Mouse (Mus musculus) heart, embryonic 12.5 days (tissue): ENCODE measurements around the gene Tmsb10. TPM values are rescaled to one million over a fixed set of nuclear protein-coding genes. Genes with fewer than 3 reads are reported as not detected.

Source experiments
- ATAC-seq: fragments of 200-750 bp; cut with Nextera tagmentation; 2 replicates; pipeline ENCODE4 v1.8.0; 2017; ENCODE audit warnings: moderate TSS enrichment, moderate library complexity; ENCODE audit not compliant: insufficient number of reproducible peaks, low FRiP score
- H3K27ac ChIP-seq: fragments of 300-500 bp; sonication (generic); 2 replicates; pipeline ENCODE4 v1.5.1; 2016; ENCODE audit warnings: mild to moderate bottlenecking, moderate library complexity; ENCODE audit not compliant: poor library complexity, severe bottlenecking
- H3K27me3 ChIP-seq: fragments of 300-500 bp; sonication (generic); replicated peaks from 2 replicates; pipeline ENCODE4 v1.6.1; 2016; ENCODE audit warnings: mild to moderate bottlenecking, moderate library complexity
- H3K36me3 ChIP-seq: fragments of 300-500 bp; sonication (generic); 2 replicates; pipeline ENCODE4 v1.6.1; 2016; ENCODE audit warnings: mild to moderate bottlenecking, moderate library complexity
- H3K4me1 ChIP-seq: fragments of 300-500 bp; sonication (generic); replicated peaks from 2 replicates; pipeline ENCODE4 v1.6.1; 2016; ENCODE audit warnings: mild to moderate bottlenecking
- H3K4me2 ChIP-seq: fragments of 300-500 bp; sonication (generic); 2 replicates; pipeline ENCODE4 v1.6.1; 2016; ENCODE audit warnings: mild to moderate bottlenecking, moderate library complexity
- H3K4me3 ChIP-seq: fragments of 300-500 bp; sonication (generic); 2 replicates; pipeline ENCODE4 v1.5.1; 2016; ENCODE audit warnings: mild to moderate bottlenecking
- H3K9ac ChIP-seq: fragments of 300-500 bp; sonication (generic); 2 replicates; pipeline ENCODE4 v1.6.1; 2016; ENCODE audit warnings: mild to moderate bottlenecking, moderate library complexity
- H3K9me3 ChIP-seq: fragments of 300-500 bp; sonication (generic); replicated peaks from 2 replicates; pipeline ENCODE4 v1.6.1; 2016; ENCODE audit warnings: mild to moderate bottlenecking, moderate library complexity
- WGBS: fragments of 180-500 bp; shearing (Covaris S2); methylation state at CpG from one replicate; pipeline ENCODE4 v1.1.7; 2016; 5-methylcytosine and 5-hydroxymethylcytosine counted together
- polyA plus RNA-seq: library from polyadenylated mRNA; unstranded; fragments of >200 nt; fragmentation: Nextera tagmentation; extraction: Ambion mirVana; gene quantifications from 2 replicates; pipeline ENCODE4 v1.2.1, GENCODE M21; 2016

Tmsb10 gene
- polyA plus RNA-seq, 1 experiment from 2014 or later: 2,375 TPM

DNA sequence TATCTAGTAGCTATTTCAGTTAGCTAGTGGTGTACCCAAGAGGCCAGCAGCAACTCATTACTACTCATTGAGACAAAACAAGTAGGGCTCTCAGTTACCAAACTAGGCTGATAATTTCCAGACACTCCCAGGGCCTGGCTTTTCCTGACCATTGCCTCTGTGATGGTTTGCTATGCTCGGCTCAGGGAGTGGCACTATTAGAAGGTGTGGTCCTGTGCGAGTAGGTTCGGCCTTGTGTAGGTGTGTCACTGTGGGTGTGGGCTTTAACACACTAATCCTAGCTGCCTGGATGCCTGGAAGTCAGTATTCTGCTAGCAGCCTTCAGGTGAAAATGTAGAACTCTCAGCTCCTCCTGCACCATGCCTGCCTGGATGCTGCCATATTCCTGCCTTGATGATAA is 27.0 kb downstream of the Tmsb10 start:
- no peak for ATAC-seq

DNA sequence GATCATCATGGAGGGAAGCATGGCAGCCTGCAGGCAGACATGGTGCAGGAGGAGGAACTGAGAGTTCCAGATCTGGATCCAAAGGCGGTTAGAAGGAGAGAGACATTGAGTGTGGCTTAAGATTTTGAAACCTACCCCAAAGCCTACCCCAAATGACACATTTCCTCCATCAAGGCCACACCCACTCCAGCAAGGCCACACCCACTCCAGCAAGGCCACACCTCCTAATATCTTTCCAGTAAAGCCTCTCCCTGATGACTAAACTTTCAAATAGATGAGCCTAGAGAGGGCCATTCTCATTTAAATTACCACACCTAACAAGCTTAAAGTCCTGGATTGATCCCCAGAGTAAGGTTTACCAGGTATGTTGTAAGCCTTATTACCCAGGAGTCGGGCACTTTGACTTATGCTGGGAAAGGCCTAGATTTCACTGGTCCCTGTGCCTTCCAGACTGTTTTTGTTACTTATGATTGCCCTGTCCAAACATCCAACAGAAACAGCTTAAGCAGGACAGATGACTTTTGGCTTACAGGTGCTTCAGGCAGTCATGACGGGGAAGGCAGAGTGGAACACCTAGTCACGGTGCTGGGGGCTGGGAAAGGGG is 28.7 kb downstream of the Tmsb10 start:
- Histone ChIP-seq H3K4me1 (peaks cover 13% of the 10 kb centered on the region), H3K4me3 (no peak overlapping the region), H3K27me3 (no peaks in the 10 kb centered on the region), H3K9ac (no peak overlapping the region), H3K9me3 (0 out of 2 replicates have a peak, but pooled peaks cover 5% of the 10 kb centered on the region), H3K4me2 (no peak overlapping the region), H3K36me3 (no peaks in the 10 kb centered on the region), H3K27ac (no peak overlapping the region)
- WGBS: 86% methylated on average over 4 of the region's 4 CpGs
- no peak for ATAC-seq

More for the DNA sequence above, 27.0 kb downstream of the Tmsb10 start:
- Histone ChIP-seq H3K27me3 (no peaks in the 10 kb centered on the region), H3K36me3 (no peaks in the 10 kb centered on the region), H3K9me3 (0 out of 2 replicates have a peak, but pooled peaks cover 5% of the 10 kb centered on the region), H3K4me1 (peaks cover 12% of the 10 kb centered on the region), H3K4me2 (no peak overlapping the region), H3K4me3 (no peak overlapping the region), H3K9ac (no peak overlapping the region), H3K27ac (no peak overlapping the region)
- 76% methylated on average over 3 of the region's 3 CpGs for WGBS

DNA sequence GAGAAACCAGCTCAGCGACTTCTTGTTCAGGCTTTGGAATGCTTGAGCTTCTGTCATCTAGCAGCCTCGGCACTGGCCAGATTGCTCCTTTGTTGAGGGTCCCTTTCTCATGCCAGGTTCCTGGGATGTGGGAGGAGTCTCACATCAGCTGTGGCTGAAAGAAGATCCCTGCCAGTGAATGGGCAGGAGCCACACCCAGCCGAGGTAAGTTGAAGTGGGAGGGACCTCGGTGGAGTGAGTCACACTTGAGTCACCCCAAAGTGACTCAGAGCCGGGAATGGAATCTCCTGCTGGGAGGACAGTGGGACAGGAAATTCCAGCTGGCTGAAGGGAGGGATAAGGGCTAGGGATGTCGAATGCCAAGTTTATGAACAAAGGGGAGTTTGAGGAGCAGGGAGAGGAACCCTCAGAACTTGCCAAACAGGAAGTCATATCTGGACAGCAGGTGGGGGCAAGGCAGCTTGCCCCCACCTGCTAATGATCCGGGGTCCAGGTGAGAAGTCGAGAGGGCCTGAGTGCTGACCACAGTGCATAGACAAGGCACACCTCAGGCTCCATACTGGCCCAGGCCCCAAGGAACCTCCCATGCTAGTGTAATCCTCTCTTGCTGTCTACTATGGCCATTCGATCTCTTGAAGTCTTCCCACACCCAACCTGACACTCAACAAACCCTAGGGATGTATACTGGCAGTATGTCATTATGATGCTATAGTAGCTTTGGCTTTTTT is 31.6 kb downstream of the Tmsb10 start:
- H3K4me3 ChIP-seq: no peak overlapping the region
- no peaks in the 10 kb centered on the region for H3K27me3 ChIP-seq
- no peaks in the 10 kb centered on the region for H3K36me3 ChIP-seq
- H3K9ac ChIP-seq: no peak overlapping the region
- H3K4me1 ChIP-seq: peaks cover 13% of the 10 kb centered on the region
- peak overlapping the region; percentile 25 for H3K4me2 ChIP-seq
- WGBS: 8% methylated on average over 9 of the region's 9 CpGs
- ATAC-seq: peak; percentile 85
- H3K9me3 ChIP-seq: no peaks in the 10 kb centered on the region
- peak overlapping the region; percentile 72 for H3K27ac ChIP-seq

DNA sequence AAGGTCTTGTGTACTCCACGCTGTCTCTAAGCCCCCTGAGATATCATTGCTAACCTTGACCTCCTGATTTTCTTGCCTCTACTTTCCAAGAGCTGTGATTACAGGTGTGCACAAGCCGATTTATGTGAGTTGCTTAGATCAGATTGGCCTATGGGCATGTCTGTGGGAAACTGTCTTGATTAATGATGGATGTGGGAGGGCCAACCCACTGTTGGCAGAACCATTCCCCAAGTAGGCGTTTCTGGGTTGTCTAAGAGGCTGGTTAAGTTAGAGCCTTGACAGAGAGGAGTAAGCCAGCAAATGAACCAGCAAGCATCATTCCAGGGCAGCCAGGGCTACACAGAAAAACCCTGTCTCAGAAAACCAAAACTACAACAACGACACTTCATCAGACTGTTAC is 32.5 kb downstream of the Tmsb10 start:
- no peaks in the 10 kb centered on the region for H3K27me3 ChIP-seq
- no peaks in the 10 kb centered on the region for H3K9me3 ChIP-seq
- H3K9ac ChIP-seq: no peak overlapping the region
- H3K4me3 ChIP-seq: no peak overlapping the region
- H3K4me1 ChIP-seq: peaks cover 13% of the 10 kb centered on the region
- H3K4me2 ChIP-seq: no peak overlapping the region
- no peaks in the 10 kb centered on the region for H3K36me3 ChIP-seq
- no peak for ATAC-seq
- 84% methylated on average over 4 of the region's 4 CpGs for WGBS
- H3K27ac ChIP-seq: no peak overlapping the region

DNA sequence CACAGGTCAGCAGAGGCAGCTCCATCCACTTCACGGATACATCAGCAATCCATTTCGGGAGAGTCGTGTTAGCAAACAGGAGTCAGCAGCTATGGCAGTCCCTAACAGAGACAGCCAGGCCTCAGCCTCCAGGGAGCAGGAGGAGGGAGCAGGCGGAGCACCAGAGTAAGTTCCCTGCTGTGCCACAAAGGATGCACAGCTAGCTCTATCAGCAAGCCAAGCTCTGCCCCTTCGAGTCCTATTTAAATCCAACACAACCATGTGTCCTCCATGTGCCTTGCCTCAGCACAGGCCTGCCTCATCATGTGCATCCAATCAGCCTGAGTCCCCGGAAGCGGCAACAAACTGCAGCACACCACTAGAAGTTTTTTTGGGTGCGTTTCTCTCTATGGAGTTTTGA is 35.2 kb downstream of the Tmsb10 start:
- ATAC-seq: no peak
- Histone ChIP-seq H3K9me3 (no peaks in the 10 kb centered on the region), H3K4me3 (no peak overlapping the region), H3K4me2 (no peak overlapping the region), H3K4me1 (peaks cover 13% of the 10 kb centered on the region), H3K36me3 (no peaks in the 10 kb centered on the region), H3K27me3 (no peaks in the 10 kb centered on the region), H3K27ac (no peak overlapping the region), H3K9ac (no peak overlapping the region)
- 84% methylated on average over 8 of the region's 8 CpGs for WGBS

DNA sequence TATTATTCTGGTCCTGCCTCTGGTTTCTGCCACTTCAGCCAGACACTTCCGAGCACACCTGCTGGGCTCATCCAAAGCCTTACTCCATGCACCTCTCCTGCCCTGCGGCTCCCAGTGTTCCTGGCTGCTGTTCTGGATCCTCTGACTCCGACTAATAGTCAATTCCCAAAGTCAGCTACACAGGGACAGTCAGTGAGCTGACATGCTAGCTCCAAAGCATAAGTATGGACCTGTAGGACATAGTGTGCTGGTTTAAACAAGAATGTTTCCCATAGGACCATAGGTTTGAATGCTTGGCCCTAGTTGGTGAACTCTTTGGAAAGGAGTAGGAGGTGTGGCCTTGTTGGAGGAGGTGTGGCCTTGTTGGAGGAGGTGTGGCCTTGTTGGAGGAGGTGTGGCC is 37.5 kb downstream of the Tmsb10 start:
- WGBS: 85% methylated on average over 3 of the region's 3 CpGs
- Histone ChIP-seq H3K4me1 (no peaks in the 10 kb centered on the region), H3K4me2 (no peak overlapping the region), H3K9ac (no peak overlapping the region), H3K36me3 (no peaks in the 10 kb centered on the region), H3K27ac (no peak overlapping the region), H3K4me3 (no peak overlapping the region), H3K9me3 (no peaks in the 10 kb centered on the region), H3K27me3 (no peaks in the 10 kb centered on the region)
- 0 out of 2 replicates have a peak, but pooled peaks have one; percentile 39 for ATAC-seq

DNA sequence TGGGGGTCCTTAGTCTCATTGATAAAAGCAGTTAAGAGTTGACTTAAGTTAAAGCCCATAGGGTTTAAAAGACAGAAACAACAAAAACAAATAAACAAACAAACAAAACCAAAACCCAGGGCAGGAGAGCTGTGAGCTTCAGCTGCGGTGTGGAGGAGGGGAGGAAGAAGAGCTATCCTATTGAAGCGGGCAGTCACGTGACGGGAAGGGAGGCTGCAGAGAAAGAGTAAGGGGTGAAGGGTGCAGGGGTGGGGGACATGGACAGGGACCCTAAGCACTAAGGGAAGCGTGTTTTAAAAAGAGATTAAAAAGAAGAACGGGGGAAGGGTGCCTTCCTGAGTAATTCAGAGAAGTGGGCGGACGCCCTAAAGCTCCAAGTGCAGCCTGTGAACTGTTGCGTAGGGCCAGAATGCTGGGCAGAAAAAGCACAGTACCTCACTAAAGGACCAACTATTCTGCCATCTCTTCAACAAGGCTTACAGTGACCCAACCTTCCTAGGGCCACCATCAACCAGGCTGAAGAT is 40.0 kb downstream of the Tmsb10 start:
- Histone ChIP-seq H3K36me3 (no peaks in the 10 kb centered on the region), H3K27me3 (no peaks in the 10 kb centered on the region), H3K4me2 (no peak overlapping the region), H3K27ac (no peak overlapping the region), H3K9ac (no peak overlapping the region), H3K9me3 (no peaks in the 10 kb centered on the region), H3K4me3 (no peak overlapping the region), H3K4me1 (no peaks in the 10 kb centered on the region)
- no peak for ATAC-seq
- WGBS: 62% methylated on average over 9 of the region's 9 CpGs

DNA sequence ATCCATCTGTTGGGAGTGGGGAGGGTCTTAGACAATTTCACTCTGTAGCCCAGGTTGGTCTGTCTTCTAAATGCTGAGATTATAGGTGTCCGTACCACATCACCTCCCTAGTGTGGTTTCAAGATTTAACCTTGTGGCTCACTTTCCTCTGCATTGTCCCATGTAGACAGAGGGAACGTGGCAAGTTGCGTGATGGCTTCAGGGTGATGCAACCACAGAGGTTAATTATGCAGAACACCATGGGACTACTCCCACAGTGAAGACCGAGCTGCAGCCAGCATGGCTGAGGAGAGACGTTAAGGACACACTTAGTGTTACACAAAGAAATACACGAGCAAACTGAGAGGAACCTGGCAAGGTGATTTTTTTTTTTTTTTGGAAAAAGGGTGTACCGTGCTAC is 42.2 kb downstream of the Tmsb10 start:
- no peak overlapping the region for H3K4me2 ChIP-seq
- no peaks in the 10 kb centered on the region for H3K36me3 ChIP-seq
- H3K4me3 ChIP-seq: no peak overlapping the region
- no peak overlapping the region for H3K9ac ChIP-seq
- ATAC-seq: no peak
- H3K4me1 ChIP-seq: no peaks in the 10 kb centered on the region
- H3K27me3 ChIP-seq: no peaks in the 10 kb centered on the region
- H3K27ac ChIP-seq: no peak overlapping the region
- H3K9me3 ChIP-seq: no peaks in the 10 kb centered on the region; the same call in 1 of the 2 replicates
- 80% methylated on average over 7 of the region's 7 CpGs for WGBS

DNA sequence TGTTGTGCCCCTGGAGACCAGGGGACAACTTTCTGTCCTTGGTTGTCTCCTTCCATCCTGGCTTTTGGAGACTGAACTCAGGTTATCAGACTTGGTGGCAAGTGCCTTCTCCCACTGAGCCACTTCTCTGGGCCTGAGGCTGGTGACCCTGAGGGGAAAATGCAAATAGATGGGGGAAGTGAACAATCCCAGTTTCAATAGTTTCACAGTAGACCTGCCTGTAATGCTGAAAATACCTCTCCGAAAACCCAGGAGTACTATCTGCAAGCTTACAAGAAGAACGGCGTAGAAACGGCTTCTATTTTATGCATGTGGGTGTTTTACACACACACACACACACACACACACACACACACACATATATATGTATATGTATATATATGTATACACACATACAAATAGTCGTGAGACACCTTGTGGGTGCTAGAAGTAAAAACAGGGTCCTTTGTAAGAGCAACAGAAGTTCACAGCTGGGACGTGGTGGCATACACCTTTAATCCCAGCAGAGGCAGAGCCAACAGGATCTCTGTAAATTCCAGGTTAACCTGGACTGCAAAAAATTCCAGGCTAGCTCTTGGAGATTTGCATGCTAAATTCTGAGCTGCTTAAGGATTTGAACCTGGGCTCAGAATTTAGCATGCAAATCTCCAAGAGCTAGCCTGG is 44.3 kb downstream of the Tmsb10 start:
- H3K4me2 ChIP-seq: no peak overlapping the region

DNA sequence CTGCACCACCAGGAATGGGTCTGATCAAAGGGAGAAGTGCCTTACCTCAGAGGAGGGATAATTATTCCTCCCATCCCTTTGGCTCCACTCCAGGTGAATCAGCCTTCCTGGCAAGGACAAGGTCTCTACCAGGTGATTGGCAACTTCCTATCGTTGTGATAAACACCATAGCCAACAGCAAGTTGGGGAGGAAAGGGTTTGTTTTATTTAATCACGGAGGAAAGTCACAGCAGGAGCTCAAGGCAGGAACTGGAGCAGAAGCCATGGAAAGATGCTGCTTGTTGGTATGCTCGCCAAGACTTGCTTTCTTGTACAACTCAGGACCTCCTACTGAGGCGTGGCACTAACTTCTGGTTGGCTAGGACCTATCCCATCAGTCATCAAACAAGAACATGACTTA is 47.3 kb downstream of the Tmsb10 start:
- Histone ChIP-seq H3K4me1 (no peaks in the 10 kb centered on the region), H3K9ac (no peak overlapping the region), H3K27me3 (no peaks in the 10 kb centered on the region), H3K4me3 (no peak overlapping the region), H3K36me3 (no peaks in the 10 kb centered on the region), H3K4me2 (no peak overlapping the region), H3K27ac (no peak overlapping the region), H3K9me3 (peaks cover 3% of the 10 kb centered on the region; the same call in 1 of the 2 replicates)
- ATAC-seq: no peak
- WGBS: 47% methylated on average over 4 of the region's 4 CpGs

More for the DNA sequence above, 44.3 kb downstream of the Tmsb10 start:
- Histone ChIP-seq H3K9me3 (peaks cover 3% of the 10 kb centered on the region; the same call in 1 of the 2 replicates), H3K27me3 (no peaks in the 10 kb centered on the region), H3K27ac (no peak overlapping the region), H3K36me3 (no peaks in the 10 kb centered on the region), H3K4me1 (no peaks in the 10 kb centered on the region), H3K4me3 (no peak overlapping the region), H3K9ac (no peak overlapping the region)
- no peak for ATAC-seq
- 78% methylated on average over 6 of the region's 6 CpGs for WGBS
